Mouse (Mus musculus) forebrain, embryonic 15.5 days (tissue): ENCODE data around the gene Gramd1b. TPM values are rescaled to one million over a fixed set of nuclear protein-coding genes. Genes with fewer than 3 reads are reported as not detected.

Experiments
- ATAC-seq: fragments of 200-750 bp; cut with Nextera tagmentation; replicated peaks from 2 replicates; pipeline ENCODE4 v1.8.0; 2017; ENCODE audit warnings: mild to moderate bottlenecking, moderate TSS enrichment, moderate library complexity
- H3K27ac ChIP-seq: fragments of 300-500 bp; sonication (generic); replicated peaks from 2 replicates; pipeline ENCODE4 v1.5.1; 2015; ENCODE audit warnings: mild to moderate bottlenecking, inconsistent platforms
- H3K27me3 ChIP-seq: fragments of 300-500 bp; sonication (generic); 2 replicates; pipeline ENCODE4 v1.6.1; 2015; ENCODE audit warnings: inconsistent platforms
- H3K36me3 ChIP-seq: fragments of 300-500 bp; sonication (generic); 2 replicates; pipeline ENCODE4 v1.6.1; 2015; ENCODE audit warnings: mild to moderate bottlenecking, inconsistent platforms
- H3K4me1 ChIP-seq: fragments of 300-500 bp; sonication (generic); 2 replicates; pipeline ENCODE4 v1.6.1; 2015; ENCODE audit warnings: inconsistent platforms
- H3K4me2 ChIP-seq: fragments of 300-500 bp; sonication (generic); replicated peaks from 2 replicates; pipeline ENCODE4 v1.6.1; 2015; ENCODE audit warnings: mild to moderate bottlenecking, inconsistent platforms
- H3K4me3 ChIP-seq: fragments of 300-500 bp; sonication (generic); 2 replicates; pipeline ENCODE4 v1.5.1; 2015; ENCODE audit warnings: mild to moderate bottlenecking, inconsistent platforms
- H3K9ac ChIP-seq: fragments of 300-500 bp; sonication (generic); replicated peaks from 2 replicates; pipeline ENCODE4 v1.6.1; 2015; ENCODE audit warnings: mild to moderate bottlenecking, inconsistent platforms
- H3K9me3 ChIP-seq: fragments of 300-500 bp; sonication (generic); 2 replicates; pipeline ENCODE4 v1.6.1; 2016; ENCODE audit warnings: inconsistent platforms
- WGBS: fragments of 180-500 bp; shearing (Covaris S2); methylation state at CpG from one replicate; pipeline ENCODE4 v1.1.7; 2015; ENCODE audit warnings: mixed read lengths; 5-methylcytosine and 5-hydroxymethylcytosine counted together
- polyA plus RNA-seq: library from polyadenylated mRNA; unstranded; fragments of >200 nt; fragmentation: Nextera tagmentation; extraction: Ambion mirVana; gene quantifications from 2 replicates; pipeline ENCODE4 v1.2.1, GENCODE M21; 2015

Gene Gramd1b
- polyA plus RNA-seq, 1 experiment from 2014 or later = 18.2 TPM

DNA sequence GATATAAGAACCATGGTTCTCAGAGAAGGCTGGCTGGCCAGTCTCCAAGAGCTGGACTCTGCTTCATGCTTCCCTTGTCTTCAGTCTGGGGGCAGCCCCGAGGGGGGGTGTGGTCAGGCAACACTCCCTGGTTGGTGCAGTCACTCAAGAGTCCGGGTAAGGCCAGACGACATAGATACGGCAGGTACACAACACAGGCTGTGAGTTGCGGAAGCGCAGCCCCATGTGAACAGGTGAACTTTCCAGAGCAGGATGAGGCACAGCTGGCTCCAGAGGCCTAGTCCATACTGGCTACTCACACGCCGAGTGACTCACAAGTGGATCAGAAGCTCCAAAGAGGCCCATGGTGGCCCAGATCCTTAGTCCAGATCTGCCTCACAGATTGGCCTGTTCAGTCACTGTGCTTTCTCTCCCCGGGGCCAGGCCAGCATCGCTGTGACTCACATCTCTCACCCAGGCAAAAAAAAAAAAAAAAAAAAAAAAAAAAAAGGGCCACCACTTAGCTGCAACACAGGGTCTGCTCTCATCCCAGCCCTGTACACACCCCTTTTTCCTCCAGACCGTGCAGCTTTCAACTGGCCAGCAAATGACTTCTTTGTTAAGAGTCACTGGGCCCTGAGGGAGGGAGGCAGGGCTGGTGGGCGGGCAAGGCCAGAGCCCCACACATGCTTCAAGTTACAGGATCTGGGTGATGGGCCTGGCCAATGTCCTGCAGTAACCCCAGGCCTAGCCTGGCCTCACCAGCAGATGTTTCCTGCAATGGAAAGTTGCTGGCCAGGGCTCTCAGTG lies 210.1 kb downstream of the Gramd1b start:
- Histone ChIP-seq H3K4me3 (no peak overlapping the region), H3K9ac (no peak overlapping the region), H3K9me3 (no peaks in the 10 kb centered on the region), H3K4me2 (no peak overlapping the region), H3K4me1 (no peaks in the 10 kb centered on the region), H3K36me3 (peaks cover 38% of the 10 kb centered on the region), H3K27ac (no peak overlapping the region), H3K27me3 (no peaks in the 10 kb centered on the region)
- 68% methylated on average over 12 of the region's 12 CpGs for WGBS
- peak; percentile 39; the same call in 1 of the 2 replicates for ATAC-seq

DNA sequence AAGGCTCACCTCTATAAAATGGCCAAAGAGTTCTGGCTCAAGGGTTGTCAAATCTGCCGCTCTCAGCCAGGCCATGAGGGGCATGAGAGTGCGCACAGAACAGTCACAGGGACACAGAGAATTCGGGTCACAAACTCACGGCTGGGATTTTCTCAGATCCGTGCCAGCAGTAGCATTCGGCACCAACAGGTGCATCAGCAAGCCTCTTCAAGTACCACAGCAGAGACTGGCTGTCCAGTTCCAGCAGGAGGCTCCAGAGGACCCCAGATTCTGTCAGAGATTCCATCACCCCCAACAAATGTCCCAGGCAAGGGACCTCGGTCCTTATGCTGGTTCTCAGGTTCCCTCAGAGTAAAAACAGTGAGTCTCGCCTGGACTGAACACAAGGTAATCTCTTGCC lies 210.8 kb downstream of the Gramd1b start:
- Histone ChIP-seq H3K4me2 (no peak overlapping the region), H3K27me3 (no peaks in the 10 kb centered on the region), H3K9me3 (no peaks in the 10 kb centered on the region), H3K36me3 (peaks cover 38% of the 10 kb centered on the region), H3K27ac (no peak overlapping the region), H3K4me3 (no peak overlapping the region), H3K4me1 (no peaks in the 10 kb centered on the region), H3K9ac (no peak overlapping the region)
- WGBS = 89% methylated on average over 8 of the region's 8 CpGs
- ATAC-seq = no peak

DNA sequence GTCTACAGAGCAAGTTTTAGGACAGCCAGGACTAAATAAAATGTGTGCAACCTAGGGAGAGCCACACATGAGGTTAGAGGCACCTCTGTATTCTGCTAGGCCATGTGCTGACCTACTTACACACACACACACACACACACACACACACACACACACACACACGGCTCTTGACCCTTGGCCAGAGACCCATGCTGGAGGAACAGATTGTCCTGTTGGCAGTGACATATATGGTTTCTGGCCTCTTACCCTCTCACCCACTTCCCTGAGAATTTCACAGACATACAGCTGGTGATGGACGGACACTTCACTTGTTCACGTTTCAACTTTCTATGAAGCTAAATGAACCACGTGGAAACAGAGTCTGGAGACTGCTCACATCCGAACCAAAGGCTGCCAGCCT lies 212.4 kb downstream of the Gramd1b start:
- Histone ChIP-seq H3K27me3 (no peaks in the 10 kb centered on the region), H3K27ac (no peak overlapping the region), H3K4me2 (no peak overlapping the region), H3K9ac (no peak overlapping the region), H3K36me3 (peaks cover 45% of the 10 kb centered on the region), H3K4me1 (no peaks in the 10 kb centered on the region), H3K4me3 (no peak overlapping the region), H3K9me3 (no peaks in the 10 kb centered on the region)
- no peak for ATAC-seq
- 87% methylated on average over 5 of the region's 5 CpGs for WGBS

DNA sequence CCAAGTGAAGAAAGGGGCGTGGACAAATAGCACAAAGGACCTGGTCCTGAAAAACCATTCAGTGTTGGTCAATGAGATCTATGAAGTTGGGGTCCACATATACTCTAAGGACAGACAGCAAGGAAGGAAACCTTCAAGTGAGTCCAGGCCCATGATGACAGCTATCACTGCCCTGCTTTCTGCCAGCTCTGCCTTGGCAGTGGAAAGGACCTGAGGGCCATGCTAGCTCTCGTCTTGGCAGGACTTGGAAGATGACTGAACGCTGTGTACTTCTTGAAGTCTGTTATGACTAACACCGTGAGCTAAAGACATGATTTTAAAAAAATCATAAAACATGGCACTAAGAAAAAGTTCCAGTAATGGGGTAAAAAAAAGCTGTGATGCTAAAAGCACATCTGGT lies 213.4 kb downstream of the Gramd1b start:
- H3K9me3 ChIP-seq = no peaks in the 10 kb centered on the region
- no peak for ATAC-seq
- H3K9ac ChIP-seq = no peak overlapping the region
- H3K4me2 ChIP-seq = no peak overlapping the region
- no peaks in the 10 kb centered on the region for H3K27me3 ChIP-seq
- no peak overlapping the region for H3K4me3 ChIP-seq
- no peaks in the 10 kb centered on the region for H3K4me1 ChIP-seq
- WGBS = 81% methylated on average over 4 of the region's 4 CpGs
- H3K36me3 ChIP-seq = peaks cover 53% of the 10 kb centered on the region
- no peak overlapping the region for H3K27ac ChIP-seq

DNA sequence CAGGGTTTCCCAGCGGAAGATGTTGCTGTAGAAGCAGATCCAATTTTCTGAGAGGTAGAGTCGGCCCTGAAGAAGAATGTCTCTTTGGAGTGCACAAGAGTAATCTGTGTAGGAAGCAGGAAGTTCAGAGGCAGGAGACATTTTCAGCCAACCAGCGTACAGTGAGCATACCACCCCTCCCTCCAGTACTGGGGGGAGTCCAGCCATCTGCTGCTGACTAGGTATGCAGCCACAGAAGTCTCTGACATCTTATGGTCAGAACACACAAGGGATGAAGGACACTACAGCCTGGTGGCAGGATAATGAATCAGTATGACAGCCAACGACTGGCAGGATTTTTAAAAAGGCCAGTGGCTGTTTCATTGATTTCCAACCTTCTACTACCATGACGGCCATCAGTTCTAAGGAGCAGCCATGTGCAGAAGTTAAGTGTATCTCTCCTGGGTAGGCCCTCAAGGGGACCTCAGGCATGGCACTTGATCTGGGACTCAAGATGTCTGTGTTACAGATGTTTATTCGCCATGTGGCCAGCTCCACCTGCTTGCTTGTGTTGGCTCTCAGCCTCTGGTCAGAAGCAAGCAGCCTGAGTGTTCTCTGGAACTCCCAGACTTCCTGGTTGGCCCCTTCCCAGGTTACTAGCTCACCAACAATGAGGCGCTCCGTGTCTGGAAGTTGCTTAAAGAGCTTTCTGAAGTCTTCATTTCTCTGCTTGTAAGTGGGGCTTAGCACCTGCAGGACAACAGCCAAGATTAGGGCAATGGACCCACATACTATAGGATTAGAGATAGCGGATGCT lies 214.1 kb downstream of the Gramd1b start:
- WGBS = 91% methylated on average over 9 of the region's 9 CpGs
- Histone ChIP-seq H3K4me3 (no peak overlapping the region), H3K4me1 (no peaks in the 10 kb centered on the region), H3K9ac (no peak overlapping the region), H3K9me3 (no peaks in the 10 kb centered on the region), H3K4me2 (no peak overlapping the region), H3K36me3 (peaks cover 60% of the 10 kb centered on the region), H3K27ac (no peak overlapping the region), H3K27me3 (no peaks in the 10 kb centered on the region)
- ATAC-seq = no peak

DNA sequence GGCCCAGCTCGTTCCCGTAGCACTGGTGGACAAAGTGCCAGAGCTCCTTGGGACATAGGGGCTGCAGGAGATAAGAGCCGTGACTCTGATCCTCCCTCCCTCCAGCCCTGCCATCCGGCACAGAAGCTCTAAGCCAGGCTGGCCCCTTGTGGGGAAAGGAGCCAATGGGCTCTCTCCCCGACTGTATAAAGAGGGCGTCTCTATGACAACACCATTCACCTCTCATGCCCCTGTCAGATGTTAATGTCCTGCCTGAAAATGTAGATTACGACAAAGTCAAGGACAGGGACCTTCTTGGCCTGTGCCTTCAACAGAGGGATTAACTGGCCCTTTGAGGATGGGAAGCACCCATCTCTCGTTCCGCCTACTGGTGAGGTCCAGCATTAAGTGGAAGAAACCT lies 219.4 kb downstream of the Gramd1b start:
- Histone ChIP-seq H3K27ac (no peak overlapping the region), H3K9me3 (no peaks in the 10 kb centered on the region), H3K4me3 (no peak overlapping the region), H3K27me3 (no peaks in the 10 kb centered on the region), H3K4me2 (no peak overlapping the region), H3K9ac (no peak overlapping the region), H3K4me1 (no peaks in the 10 kb centered on the region), H3K36me3 (peaks cover 86% of the 10 kb centered on the region)
- no peak for ATAC-seq
- WGBS = 80% methylated on average over 9 of the region's 9 CpGs

DNA sequence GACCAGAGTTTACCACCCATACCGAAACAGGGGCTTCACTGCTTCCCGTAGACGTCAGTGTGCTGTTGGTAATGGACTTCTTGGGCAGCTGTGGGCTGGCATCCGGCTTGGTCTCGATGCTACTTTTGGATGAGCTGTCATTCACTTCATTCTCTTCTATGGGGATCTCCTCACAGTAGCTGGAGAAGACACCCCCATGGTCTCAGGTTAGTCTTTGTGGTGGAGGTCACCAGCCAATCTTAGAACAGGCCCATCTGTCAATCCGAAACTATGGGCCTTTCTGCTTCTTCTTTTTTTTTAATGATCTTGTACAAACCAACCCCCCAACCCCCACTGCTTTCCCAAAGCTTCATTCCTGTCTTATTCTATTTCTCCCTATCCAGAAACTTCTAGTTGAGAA lies 221.3 kb downstream of the Gramd1b start:
- H3K27ac ChIP-seq = no peak overlapping the region
- H3K27me3 ChIP-seq = no peaks in the 10 kb centered on the region
- H3K4me1 ChIP-seq = no peaks in the 10 kb centered on the region
- no peak overlapping the region for H3K4me3 ChIP-seq
- no peak for ATAC-seq
- WGBS = 95% methylated on average over 6 of the region's 6 CpGs
- H3K4me2 ChIP-seq = no peak overlapping the region
- H3K36me3 ChIP-seq = peaks cover 90% of the 10 kb centered on the region
- no peak overlapping the region for H3K9ac ChIP-seq
- H3K9me3 ChIP-seq = no peaks in the 10 kb centered on the region

DNA sequence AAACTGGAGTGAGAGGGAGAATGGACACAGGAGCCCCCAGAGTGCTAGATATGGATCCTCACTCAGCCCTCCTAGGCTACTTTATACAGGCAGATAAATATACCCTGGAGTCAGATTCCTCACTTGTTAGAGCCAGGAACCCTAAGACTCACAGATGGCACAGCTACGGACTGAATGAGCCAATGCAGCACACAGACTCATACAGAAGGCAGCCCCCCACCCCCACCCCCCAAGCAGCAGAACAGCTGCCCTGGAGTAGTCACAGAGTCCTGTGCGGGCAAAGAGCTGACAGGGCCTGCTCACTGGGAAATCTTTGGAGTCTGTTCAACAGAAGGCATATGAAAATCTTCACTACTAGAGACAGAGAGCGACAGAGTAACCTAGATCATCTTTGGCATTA lies 223.9 kb downstream of the Gramd1b start:
- WGBS = 72% methylated on average over 3 of the region's 3 CpGs
- ATAC-seq = peak; percentile 59; the same call in 1 of the 2 replicates
- no peak overlapping the region for H3K9ac ChIP-seq
- no peaks in the 10 kb centered on the region for H3K9me3 ChIP-seq
- no peaks in the 10 kb centered on the region for H3K27me3 ChIP-seq
- H3K4me2 ChIP-seq = no peak overlapping the region
- H3K36me3 ChIP-seq = peaks cover 93% of the 10 kb centered on the region
- no peaks in the 10 kb centered on the region for H3K4me1 ChIP-seq
- no peak overlapping the region for H3K4me3 ChIP-seq
- H3K27ac ChIP-seq = no peak overlapping the region

DNA sequence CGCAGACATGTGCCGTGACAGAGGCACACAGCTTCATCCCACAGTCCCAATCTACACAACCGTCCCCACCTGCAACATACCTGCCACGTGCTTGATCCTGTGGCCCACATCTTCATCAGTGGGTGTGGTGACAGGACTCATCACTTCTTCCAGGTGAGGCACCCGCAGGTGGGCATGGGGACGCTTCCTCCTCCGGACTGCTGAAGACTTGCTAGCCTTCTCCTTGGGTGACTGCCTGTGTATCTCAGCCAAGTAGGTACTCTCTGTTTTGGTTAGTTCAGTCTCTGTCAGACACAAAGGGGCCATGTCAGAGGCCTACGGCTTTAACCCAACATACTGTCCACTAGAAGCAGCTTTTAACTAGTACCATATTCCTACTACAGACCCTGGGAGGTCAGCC lies 226.9 kb downstream of the Gramd1b start:
- no peak for ATAC-seq
- Histone ChIP-seq H3K4me3 (no peak overlapping the region), H3K9me3 (no peaks in the 10 kb centered on the region), H3K4me1 (no peaks in the 10 kb centered on the region), H3K4me2 (no peak overlapping the region), H3K27ac (no peak overlapping the region), H3K9ac (no peak overlapping the region), H3K27me3 (no peaks in the 10 kb centered on the region), H3K36me3 (peaks cover 89% of the 10 kb centered on the region)
- WGBS = 98% methylated on average over 8 of the region's 8 CpGs

DNA sequence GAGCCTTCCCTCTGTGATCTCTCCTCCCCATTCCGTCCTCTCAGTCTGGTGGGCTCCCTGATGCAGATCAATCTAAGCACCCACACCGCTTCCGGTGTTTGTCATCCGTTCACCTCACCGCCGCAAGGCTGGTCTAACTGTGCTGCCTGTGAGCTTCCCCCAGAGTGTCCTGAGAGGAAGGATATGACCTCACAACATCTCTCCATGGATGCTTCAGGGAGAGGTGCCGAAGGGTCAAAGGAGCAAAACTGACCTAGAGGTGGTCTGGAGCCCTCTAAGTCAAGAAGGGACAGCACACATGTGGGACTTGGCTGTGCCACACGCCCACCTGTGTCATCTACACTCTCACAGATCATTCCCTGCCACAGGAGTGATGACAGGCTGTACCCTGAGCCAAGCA lies 228.8 kb downstream of the Gramd1b start:
- Histone ChIP-seq H3K9ac (no peak overlapping the region), H3K27ac (no peak overlapping the region), H3K9me3 (no peaks in the 10 kb centered on the region), H3K4me3 (no peak overlapping the region), H3K27me3 (no peaks in the 10 kb centered on the region), H3K4me2 (no peak overlapping the region), H3K36me3 (peaks cover 93% of the 10 kb centered on the region), H3K4me1 (no peaks in the 10 kb centered on the region)
- ATAC-seq = no peak
- WGBS = 87% methylated on average over 8 of the region's 8 CpGs

DNA sequence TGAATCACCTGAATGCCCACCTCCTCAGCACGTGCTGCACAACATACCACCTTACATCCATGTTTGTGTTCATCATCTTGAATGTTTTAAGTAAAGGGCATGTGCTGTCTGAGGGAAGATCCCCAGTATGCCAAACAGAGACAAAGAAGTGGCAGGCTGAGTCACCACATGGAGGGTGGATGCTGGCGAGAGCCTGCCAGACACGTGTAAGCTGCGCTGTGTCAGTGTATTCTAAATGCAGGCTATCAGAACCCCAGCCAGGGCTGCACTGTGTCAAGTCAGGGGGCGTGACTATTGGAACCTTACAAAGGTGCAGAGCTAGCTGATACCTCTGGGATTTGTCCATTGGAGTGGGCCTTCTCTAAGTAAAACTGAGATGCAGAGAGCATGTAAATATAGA lies 229.7 kb downstream of the Gramd1b start:
- H3K4me3 ChIP-seq = no peak overlapping the region
- 87% methylated on average over 5 of the region's 5 CpGs for WGBS
- H3K27ac ChIP-seq = no peak overlapping the region
- H3K36me3 ChIP-seq = peaks cover 88% of the 10 kb centered on the region
- no peak overlapping the region for H3K9ac ChIP-seq
- no peaks in the 10 kb centered on the region for H3K27me3 ChIP-seq
- H3K4me2 ChIP-seq = no peak overlapping the region
- H3K9me3 ChIP-seq = no peaks in the 10 kb centered on the region
- no peak for ATAC-seq
- no peaks in the 10 kb centered on the region for H3K4me1 ChIP-seq

DNA sequence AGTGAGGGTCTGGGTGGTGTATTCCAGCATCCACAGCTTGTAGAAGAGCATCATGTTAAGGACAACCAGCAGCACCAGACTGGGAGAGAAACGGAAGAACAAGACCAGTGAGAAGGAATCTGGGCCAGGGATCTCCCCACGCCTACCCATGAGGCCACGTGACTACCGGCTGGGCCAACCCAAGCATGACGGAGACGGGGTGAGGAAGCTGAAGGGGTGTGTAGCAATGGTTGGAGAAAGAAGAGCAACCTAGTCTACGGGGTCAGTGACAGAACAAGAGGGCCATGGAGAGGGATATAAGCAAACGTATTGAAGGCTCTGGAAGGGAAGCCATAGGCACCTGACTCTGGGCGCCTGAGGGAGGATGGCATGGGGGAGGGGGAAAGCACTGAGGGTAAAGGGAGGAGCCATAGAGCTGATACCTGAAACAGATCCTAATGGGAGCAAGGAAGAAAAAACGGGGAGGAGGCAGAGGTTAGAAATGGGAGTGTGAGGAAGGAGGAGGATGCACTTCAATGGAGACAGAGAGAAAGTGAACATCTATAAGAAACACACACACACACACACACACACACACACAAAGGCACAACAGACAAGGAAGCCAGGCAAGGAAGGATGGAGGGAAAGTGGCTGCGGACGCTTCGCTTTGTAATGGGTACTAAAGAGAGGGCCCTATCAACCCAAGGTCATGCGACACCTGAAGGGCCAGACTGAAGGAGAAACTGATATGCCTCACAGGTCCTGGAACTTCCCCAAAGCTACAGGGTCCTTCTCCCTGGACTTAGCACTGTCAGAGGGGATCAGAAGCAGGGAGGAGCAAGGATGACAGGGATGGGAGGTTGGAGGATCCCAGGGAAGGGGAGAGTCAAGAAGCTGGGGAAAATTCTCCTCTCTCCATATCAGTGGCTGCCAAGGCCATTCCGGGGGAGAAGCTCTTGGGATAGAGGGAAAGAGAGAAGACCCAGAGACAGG lies 230.9 kb downstream of the Gramd1b start:
- no peak for ATAC-seq
- 91% methylated on average over 15 of the region's 15 CpGs for WGBS
- no peak overlapping the region for H3K9ac ChIP-seq
- H3K27ac ChIP-seq = no peak overlapping the region
- no peaks in the 10 kb centered on the region for H3K4me1 ChIP-seq
- H3K36me3 ChIP-seq = peaks cover 77% of the 10 kb centered on the region
- H3K4me3 ChIP-seq = no peak overlapping the region
- H3K9me3 ChIP-seq = no peaks in the 10 kb centered on the region
- no peak overlapping the region for H3K4me2 ChIP-seq
- no peaks in the 10 kb centered on the region for H3K27me3 ChIP-seq
